Mouse (Mus musculus): ENCODE measurements around the gene Ugt1a8.

DNA sequence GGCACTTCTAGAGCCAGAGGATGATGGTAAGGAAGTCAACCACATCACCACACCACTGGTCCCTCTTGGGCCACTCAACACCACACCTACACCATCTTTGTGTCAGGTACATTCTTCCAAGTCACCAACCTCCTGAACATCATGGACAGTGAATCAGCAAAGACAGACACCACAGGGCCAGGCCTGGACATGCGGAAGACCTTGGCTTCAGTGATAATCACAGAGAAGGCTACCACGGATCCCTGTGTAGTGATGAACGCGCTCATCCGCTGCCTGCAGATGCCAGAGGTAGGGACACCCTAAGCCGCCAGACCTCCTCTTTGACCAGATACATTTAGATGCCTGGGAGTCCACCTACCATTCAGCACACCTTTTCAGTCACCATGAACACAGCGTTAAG lies 140.5 kb downstream of the Ugt1a8 start:
- TF ChIP-seq POLR2A (IDR thresholded peaks at IDR 0.05; ENCODE audit: low read depth, low read length) (no peak), CTCF (conservative IDR thresholded peaks at IDR 0.05; ENCODE audit: insufficient read depth, insufficient read length, low read depth, low read length) (no peak)
